Mouse (Mus musculus): ENCODE measurements around the gene Abcc12.

- TF ChIP-seq CTCF (IDR thresholded peaks at IDR 0.05 in 2 of 3, conservative IDR thresholded peaks at IDR 0.05 in 1 of 3; ENCODE audit: control insufficient read depth in 1 of 3, insufficient read depth in 1 of 3, low read depth in 2 of 3, low read length in 3 of 3, poor library complexity in 1 of 3, severe bottlenecking in 1 of 3) (no peak), MAZ (IDR thresholded peaks at IDR 0.05; ENCODE audit: low read depth, low read length) (no peak), POLR2A (IDR thresholded peaks at IDR 0.05; ENCODE audit: control insufficient read depth in 1 of 2, insufficient read depth in 1 of 2, low read depth in 1 of 2, low read length in 2 of 2, poor library complexity in 1 of 2) (no peak), SMC3 (IDR thresholded peaks at IDR 0.05; ENCODE audit: low read depth, low read length) (no peak), MYB (IDR thresholded peaks at IDR 0.05; ENCODE audit: low read depth, low read length) (no peak), KAT2A (conservative IDR thresholded peaks at IDR 0.05; ENCODE audit: low read depth, low read length) (no peak), POLR2AphosphoS5 (IDR thresholded peaks at IDR 0.05; ENCODE audit: borderline replicate concordance, low read depth, low read length) (no peak)
Measured at GRCm38 (mm10) chr8:86555564-86555963, 24.9 kb downstream of the Abcc12 start.

All from MEL (cell line).